Mouse (Mus musculus): ENCODE measurements around the gene L3mbtl1.

GRCm38 (mm10) chr2:163007299-163007698 is 64.0 kb downstream of the L3mbtl1 start:
- no peak for TF ChIP-seq EP300 (IDR thresholded peaks at IDR 0.05; ENCODE audit: low read depth)
- no peak for TF ChIP-seq CTCF (IDR thresholded peaks at IDR 0.05; ENCODE audit: low read depth)

All from heart, postnatal 0 days (tissue).